Mouse (Mus musculus): ENCODE data around the gene Mocs3.

Mocs3 gene

GRCm38 (mm10) chr2:168257188-168257587 is 26.8 kb downstream of the Mocs3 start:
- no peak for TF ChIP-seq GATA4 (IDR thresholded peaks at IDR 0.05; ENCODE audit: insufficient replicate concordance, low read length)

- TF ChIP-seq GATA4 (IDR thresholded peaks at IDR 0.05; ENCODE audit: insufficient replicate concordance, low read length) = no peak
These were observed 28.6 kb downstream of the Mocs3 start for GRCm38 (mm10) chr2:168259046-168259445.

GRCm38 (mm10) chr2:168260124-168260523 is 29.7 kb downstream of the Mocs3 start:
- TF ChIP-seq GATA4 (IDR thresholded peaks at IDR 0.05; ENCODE audit: insufficient replicate concordance, low read length) = no peak

- no peak for TF ChIP-seq GATA4 (IDR thresholded peaks at IDR 0.05; ENCODE audit: insufficient replicate concordance, low read length)
These were observed 30.5 kb downstream of the Mocs3 start for GRCm38 (mm10) chr2:168260900-168261299.

GRCm38 (mm10) chr2:168268033-168268432 is 37.6 kb downstream of the Mocs3 start:
- TF ChIP-seq GATA4 (IDR thresholded peaks at IDR 0.05; ENCODE audit: insufficient replicate concordance, low read length) = no peak

- TF ChIP-seq GATA4 (IDR thresholded peaks at IDR 0.05; ENCODE audit: insufficient replicate concordance, low read length) = no peak
These were observed 43.0 kb downstream of the Mocs3 start for GRCm38 (mm10) chr2:168273387-168273786.

- TF ChIP-seq GATA4 (IDR thresholded peaks at IDR 0.05; ENCODE audit: insufficient replicate concordance, low read length) = no peak
These were observed 44.0 kb downstream of the Mocs3 start for GRCm38 (mm10) chr2:168274374-168274935.

- TF ChIP-seq GATA4 (IDR thresholded peaks at IDR 0.05; ENCODE audit: insufficient replicate concordance, low read length) = no peak
These were observed 50.5 kb downstream of the Mocs3 start for GRCm38 (mm10) chr2:168280729-168281581.

GRCm38 (mm10) chr2:168281582-168281981 is 51.2 kb downstream of the Mocs3 start, which contains the start of gene Kcng1:
Kcng1 (minus strand) TSS chr2:168281736.
- no peak for TF ChIP-seq GATA4 (IDR thresholded peaks at IDR 0.05; ENCODE audit: insufficient replicate concordance, low read length)
